Mouse (Mus musculus): Measurements from ENCODE around the gene Tmem170.

DNA sequence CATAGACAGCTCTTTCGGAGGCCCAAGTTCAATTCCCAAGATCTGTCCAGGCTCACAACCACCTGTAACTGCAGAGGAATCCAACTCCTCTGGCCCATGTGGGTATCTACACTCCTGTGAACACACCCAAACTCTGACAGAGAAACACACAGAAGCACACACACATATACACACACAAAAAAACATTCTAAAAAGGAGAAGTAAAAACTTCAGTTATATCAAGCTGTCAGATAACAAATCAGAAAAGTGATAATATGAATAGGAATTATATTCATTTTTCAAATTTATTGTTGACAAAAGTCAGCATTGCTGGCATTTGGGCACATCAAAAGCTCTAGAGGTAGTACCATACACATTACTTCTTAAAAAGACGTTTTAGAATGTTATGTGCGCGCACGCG lies 29.8 kb downstream of the Tmem170 start:
- TF ChIP-seq EP300 (IDR thresholded peaks at IDR 0.05), result no peak
- no peak for TF ChIP-seq CTCF (IDR thresholded peaks at IDR 0.05)
